26 mouse cellular contexts compared by ENCODE assay signal in genomic region chr13:103344749-103345148, GRCm38 (mm10).
"Had no signal": no experiment of that assay in that cellular context is flagged by ENCODE, and none has a peak within 500 bp of the region (broad histone marks: within the 10 kb centered on the region; RNA-seq: fewer than 3 reads in every experiment).

No protein-coding gene starts in this region.

- H3K27ac ChIP-seq: heart, embryonic 10.5 days; heart, embryonic 13.5 days; heart, embryonic 15.5 days; hindbrain, embryonic 13.5 days; hindbrain, embryonic 15.5 days; hindbrain, postnatal 0 days; kidney, embryonic 15.5 days; kidney, postnatal 0 days; limb, embryonic 13.5 days; limb, embryonic 15.5 days; liver, embryonic 12.5 days; liver, embryonic 14.5 days had no signal

- H3K4me3 ChIP-seq: heart, embryonic 10.5 days; heart, embryonic 13.5 days; heart, embryonic 15.5 days; hindbrain, embryonic 13.5 days; hindbrain, embryonic 15.5 days; kidney, embryonic 15.5 days; limb, embryonic 13.5 days; limb, embryonic 15.5 days; liver, embryonic 12.5 days had no signal

- ATAC-seq: hindbrain, postnatal 0 days; intestine, embryonic 16.5 days; liver, embryonic 12.5 days had no signal

- H3K4me1 ChIP-seq: heart, embryonic 10.5 days; heart, embryonic 13.5 days; heart, embryonic 15.5 days; hindbrain, embryonic 13.5 days; hindbrain, embryonic 15.5 days; kidney, embryonic 15.5 days; limb, embryonic 13.5 days; limb, embryonic 15.5 days; liver, embryonic 12.5 days had no signal

- H3K36me3 ChIP-seq: heart, embryonic 10.5 days; heart, embryonic 13.5 days; heart, embryonic 15.5 days; hindbrain, embryonic 13.5 days; hindbrain, embryonic 15.5 days; kidney, embryonic 15.5 days; limb, embryonic 13.5 days; limb, embryonic 15.5 days; liver, embryonic 12.5 days had no signal

- H3K9ac ChIP-seq: heart, embryonic 13.5 days; heart, embryonic 15.5 days; hindbrain, embryonic 13.5 days; hindbrain, embryonic 15.5 days; kidney, embryonic 15.5 days; limb, embryonic 13.5 days; limb, embryonic 15.5 days; liver, embryonic 12.5 days; liver, embryonic 14.5 days had no signal

- H3K4me2 ChIP-seq: heart, embryonic 13.5 days; heart, embryonic 15.5 days; hindbrain, embryonic 13.5 days; hindbrain, embryonic 15.5 days; kidney, embryonic 15.5 days; limb, embryonic 13.5 days; limb, embryonic 15.5 days; liver, embryonic 12.5 days had no signal

- DNase-seq: gastrocnemius, postnatal 14 days; gastrocnemius, postnatal 36 days; heart, adult 18-20 months; heart, postnatal 14 days; heart, postnatal 36 days; kidney, adult 11 months; kidney, adult 2 months; kidney, adult 9 months; kidney, postnatal 14 days; kidney, postnatal 36 days; layer of hippocampus, adult 9-11 months; layer of hippocampus, postnatal 36 days; left cerebral cortex, postnatal 4 days had no signal

- H3K27me3 ChIP-seq: heart, embryonic 13.5 days; heart, embryonic 15.5 days; hindbrain, embryonic 13.5 days; hindbrain, embryonic 15.5 days; kidney, embryonic 15.5 days; limb, embryonic 13.5 days; limb, embryonic 15.5 days; liver, embryonic 12.5 days had no signal

- H3K9me3 ChIP-seq: heart, embryonic 10.5 days; heart, embryonic 13.5 days; heart, embryonic 15.5 days; hindbrain, embryonic 13.5 days; hindbrain, embryonic 15.5 days; kidney, embryonic 15.5 days; limb, embryonic 13.5 days; limb, embryonic 15.5 days; liver, embryonic 12.5 days had no signal
